Mouse (Mus musculus): ENCODE measurements at regions not wholly inside any gene's neighbourhood (a gene's known extent, or its start where the extent isn't known, plus 50 kb on each side); places are given as distances from the start of the nearest gene placed in this dataset.

DNA sequence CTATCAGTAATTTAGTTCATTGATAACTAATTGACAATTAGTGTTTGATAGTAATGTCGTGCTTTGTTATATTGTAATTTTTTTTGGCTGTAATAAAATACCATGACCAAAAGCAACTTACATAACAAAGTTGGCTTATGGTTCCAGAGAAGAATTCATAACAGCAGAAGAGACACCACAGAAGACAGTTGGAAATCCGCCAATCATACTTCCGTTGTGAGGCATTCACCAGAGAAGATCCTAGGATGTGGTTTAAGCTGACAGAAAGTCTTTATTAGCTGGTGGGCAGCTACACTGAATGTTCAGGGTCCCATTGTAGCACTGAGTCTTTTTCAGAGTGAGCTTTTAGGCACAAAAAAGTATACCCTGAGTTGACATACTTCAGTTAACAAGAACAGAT lies 109.9 kb downstream of the Sec23a start:
- intact Hi-C loops (cut with DNase I) = no loop called here

DNA sequence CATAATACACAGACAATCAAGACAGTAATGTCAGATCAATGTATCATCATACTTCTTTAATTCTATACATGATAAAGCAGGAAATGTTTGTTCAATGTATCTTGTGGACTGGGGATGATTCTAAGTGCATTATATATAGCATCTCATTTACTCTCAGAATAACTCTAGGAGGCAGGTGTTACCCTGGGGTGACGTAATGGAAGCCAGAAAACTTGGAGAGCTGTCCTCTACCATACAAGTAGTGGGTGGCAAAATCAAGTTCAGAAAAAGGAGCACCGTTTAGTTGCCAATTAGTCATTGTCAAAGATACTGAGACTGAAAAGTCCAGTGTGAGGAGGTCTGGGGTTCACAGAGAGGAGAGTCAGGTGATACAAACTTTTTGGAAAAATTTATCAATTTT lies 136.0 kb downstream of the Sec23a start:
- DNase-seq = no peak
- intact Hi-C loops (cut with DNase I) = no loop called here

More for the DNA sequence above, 109.9 kb downstream of the Sec23a start:
- no peak for DNase-seq

DNA sequence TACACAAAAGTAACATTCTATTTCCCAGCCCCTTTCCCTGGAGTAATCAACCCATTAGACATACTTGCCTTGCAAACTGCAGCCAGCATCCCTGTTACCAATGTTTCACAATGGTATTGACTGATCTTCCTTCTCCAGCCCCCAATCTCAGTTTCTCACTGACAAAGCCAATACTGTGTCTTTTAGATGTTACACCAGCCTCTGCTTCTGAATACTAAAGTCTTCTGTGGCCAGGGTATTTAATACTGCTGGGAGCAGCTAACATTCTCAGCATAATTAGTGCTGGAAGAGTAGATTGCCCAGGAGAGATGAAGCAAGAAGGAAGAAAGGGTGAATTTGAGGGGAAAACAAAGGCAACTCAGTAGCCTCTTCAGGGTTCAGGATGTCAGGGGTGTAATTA lies 139.4 kb downstream of the Sec23a start:
- intact Hi-C loops (cut with DNase I) = no loop called here
- no peak for DNase-seq

DNA sequence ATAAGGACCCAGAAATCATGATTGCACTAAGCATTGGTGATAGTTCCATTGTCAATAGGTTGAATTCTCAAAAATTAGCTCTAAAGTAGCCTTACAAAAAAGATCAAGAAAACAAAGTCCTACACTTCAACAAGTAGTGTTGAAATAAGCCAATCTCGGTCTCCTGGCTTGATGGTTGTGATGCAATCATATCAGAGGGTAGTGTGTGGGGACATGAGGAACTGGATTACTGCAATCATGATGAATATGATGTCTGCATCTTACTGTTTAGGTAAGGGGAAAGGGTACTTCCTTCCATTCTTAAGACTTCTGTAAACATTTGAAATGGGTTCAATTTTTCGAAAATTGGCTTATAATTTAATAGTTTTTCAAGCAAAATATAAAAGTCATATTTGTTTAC lies 155.3 kb downstream of the Sec23a start:
- intact Hi-C loops (cut with DNase I) = no loop called here
- DNase-seq = no peak

DNA sequence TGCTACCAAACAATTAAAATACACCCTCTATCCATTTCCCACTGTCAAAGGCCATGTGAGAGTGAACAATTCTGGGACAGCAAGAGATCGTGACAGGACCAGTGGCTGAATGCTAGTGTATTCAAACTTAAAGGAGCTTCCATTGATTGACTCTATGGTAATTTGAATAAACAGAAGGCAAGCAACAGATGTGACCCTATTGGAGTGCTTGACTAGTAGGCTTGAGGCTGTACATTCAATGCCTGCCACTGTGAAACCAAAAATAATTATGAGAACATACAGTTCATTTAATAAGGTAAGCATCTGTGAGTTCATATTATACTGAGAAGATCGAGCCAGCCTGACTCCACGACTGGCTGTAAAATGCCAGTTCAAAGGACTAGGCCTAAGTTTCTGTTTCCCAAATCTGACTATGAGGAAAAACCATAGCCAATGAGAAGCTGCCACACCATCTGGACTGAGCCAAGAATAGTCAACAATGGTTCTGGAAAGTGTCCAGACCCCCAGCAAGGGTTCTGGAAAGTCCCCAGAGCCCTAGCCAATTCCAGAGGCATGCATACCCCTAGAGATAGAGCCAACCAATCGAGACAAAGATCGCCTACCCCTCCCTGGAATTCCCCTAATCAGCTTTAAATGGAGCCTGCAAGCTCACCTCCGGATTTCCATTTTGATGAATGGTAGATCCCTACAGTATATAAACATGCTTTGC lies 160.0 kb downstream of the Sec23a start:
- no peak for DNase-seq
- intact Hi-C loops (cut with DNase I) = no loop called here

DNA sequence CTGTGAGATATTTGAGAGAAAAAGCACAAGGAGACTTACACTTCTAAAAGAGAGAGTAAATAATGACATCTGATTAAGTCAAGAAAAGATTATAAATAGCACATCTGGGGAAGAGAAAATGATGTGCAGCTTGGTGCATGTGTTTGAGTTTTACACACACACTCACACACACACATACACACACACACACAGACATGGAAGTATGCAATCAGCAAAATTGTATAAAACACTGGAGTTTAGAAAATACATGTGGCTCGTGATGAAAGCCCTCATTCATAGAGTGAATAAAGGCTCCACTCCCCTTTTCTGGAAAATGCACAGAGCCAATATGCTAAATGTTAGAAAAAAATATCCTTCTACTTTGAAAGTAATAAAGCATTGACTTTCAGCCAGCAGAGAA lies 182.2 kb downstream of the Sec23a start:
- intact Hi-C loops (cut with DNase I) = no loop called here
- DNase-seq = no peak

DNA sequence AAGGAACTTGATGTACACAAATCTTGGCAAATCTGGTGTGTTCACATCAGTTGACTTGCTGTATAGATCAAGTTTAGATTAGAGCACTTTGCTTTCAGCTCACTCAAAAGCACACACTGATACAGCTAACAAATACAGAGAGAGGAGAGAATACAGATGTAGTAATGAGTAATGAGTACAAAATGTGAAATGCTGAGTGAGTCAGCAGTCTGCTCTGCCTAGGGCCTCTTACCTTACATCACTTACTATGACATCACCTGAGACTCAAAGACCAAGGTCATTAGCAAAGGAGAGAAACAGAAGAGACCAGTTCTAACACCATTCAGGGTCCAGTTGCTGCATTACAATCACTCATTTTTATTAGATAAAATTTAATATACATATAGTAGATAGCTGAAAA lies 184.0 kb downstream of the Sec23a start:
- DNase-seq = no peak
- intact Hi-C loops (cut with DNase I) = no loop called here

DNA sequence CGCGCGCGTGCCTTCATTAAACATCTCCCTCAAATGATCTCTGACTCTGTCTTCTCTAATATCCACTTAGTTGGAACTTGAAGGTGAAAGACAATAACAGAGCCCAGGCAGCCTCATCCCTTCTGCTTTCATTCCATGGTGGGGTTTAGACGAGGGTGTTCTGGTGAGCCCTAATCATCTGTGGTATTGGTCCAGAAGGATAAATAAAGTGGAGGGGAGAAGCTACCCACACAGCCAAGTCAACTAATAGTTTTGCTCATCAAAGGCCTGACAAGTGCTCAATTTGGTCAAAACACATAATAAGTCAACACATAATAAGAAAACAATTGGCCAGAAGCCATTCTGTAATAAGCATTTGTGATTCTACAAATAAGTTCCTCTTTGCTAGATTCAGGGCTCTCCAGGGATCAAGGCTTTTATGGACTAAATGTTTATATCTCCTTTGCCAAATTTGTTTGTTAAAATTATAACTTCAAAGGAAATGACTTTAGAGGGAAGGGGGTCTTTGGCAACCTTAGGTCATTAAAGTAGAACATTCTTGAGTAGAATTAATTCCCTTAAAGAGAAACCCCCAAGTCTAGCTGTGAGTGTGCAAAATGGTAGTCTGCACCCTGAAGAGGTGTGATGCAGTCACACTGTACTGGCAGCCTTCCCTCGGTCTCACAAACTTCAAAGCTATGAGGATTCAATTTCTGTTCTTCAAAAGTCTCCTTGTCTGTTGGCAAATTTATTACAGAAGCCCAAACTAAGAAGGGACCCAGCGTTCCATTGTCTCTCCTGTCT lies 186.5 kb downstream of the Sec23a start:
- intact Hi-C loops (cut with DNase I) = no loop called here
- no peak for DNase-seq

DNA sequence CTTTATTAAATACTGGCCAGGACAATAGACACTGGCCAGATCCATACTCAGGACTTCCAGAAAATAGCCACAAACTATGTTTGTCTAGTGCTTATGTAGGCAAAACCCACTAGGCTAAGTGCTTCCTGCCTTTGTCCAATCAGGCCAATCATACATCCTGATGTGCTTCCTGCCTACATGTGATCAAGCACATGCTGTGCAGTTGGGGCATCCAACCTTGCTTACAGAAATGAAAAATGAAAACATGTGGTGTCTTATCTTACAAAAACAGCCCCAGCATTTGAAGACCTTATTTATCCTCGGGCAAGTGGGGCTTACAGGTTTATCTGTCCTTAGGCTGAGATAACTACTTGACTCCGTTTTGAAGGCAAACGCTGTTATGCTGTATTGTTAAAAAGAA lies 188.8 kb downstream of the Sec23a start:
- DNase-seq = no peak
- intact Hi-C loops (cut with DNase I) = no loop called here

DNA sequence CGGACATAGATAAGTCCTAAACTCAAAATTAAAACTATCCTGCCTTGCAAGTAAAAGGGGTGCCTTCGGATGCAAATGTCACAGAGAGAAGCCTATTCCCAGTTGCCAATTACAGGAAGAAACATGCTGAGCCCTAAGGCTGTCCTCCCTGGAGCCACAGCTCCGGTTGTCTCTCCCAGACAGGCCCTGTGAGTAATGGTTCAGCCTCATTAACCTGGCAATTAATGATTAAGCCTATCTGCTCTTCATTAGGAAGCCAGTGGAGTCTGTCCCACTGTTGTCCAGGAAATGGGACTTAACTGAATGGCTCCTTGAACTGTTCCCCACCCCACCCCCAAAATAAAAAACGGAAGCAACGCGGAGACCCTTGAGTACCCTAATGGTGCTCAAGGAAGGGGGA lies 207.7 kb downstream of the Sec23a start:
- intact Hi-C loops (cut with DNase I) = no loop called here

DNA sequence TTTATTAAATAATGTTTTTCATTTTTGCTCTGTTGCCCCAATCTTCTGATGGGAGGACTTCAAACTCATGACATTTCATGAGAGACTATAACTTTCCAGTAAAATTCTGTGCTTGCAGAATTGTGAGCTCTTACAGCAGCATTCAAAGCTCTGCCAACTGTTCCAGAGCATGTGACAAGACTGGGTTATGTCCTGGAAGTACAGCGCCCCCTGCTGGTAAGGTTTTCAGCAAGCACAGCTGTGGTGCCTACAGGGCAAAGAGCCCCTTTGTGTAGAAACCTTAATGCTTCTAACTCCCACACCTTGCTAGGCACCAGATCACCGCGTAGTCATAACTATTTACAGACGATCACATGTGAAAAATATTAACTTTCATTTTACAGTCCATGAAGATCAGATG lies 209.4 kb downstream of the Sec23a start:
- intact Hi-C loops (cut with DNase I) = loop anchor here (1.0 kb wide), 1 partner anchor 976 kb away; no protein-coding TSS in a partner anchor

More for the DNA sequence above, 207.7 kb downstream of the Sec23a start:
- no peak for DNase-seq

More for the DNA sequence above, 209.4 kb downstream of the Sec23a start:
- DNase-seq = peak; percentile 52 to 79
